Mouse (Mus musculus) midbrain, embryonic 16.5 days (tissue): Measurements from ENCODE around the gene Mettl3. TPM values are rescaled to one million over a fixed set of nuclear protein-coding genes. Genes with fewer than 3 reads are reported as not detected.
"Not testable (repeated sequence)": the region's sequence is repeated elsewhere in the genome, so short reads cannot be mapped to it uniquely, and the experiment has no call there.

Source experiments
- ATAC-seq: fragments of 200-750 bp; cut with Nextera tagmentation; 2 replicates; pipeline ENCODE4 v1.8.0; 2017; ENCODE audit warnings: moderate TSS enrichment
- H3K27ac ChIP-seq: fragments of 300-500 bp; sonication (generic); 2 replicates; pipeline ENCODE4 v1.5.1; 2014; ENCODE audit warnings: mild to moderate bottlenecking, low read length, mixed read lengths
- H3K27me3 ChIP-seq: fragments of 300-500 bp; sonication (generic); 2 replicates; pipeline ENCODE4 v1.6.1; 2014; ENCODE audit warnings: low read depth, low read length, mixed read lengths; ENCODE audit not compliant: control insufficient read depth, insufficient read depth
- H3K36me3 ChIP-seq: fragments of 300-500 bp; sonication (generic); 2 replicates; pipeline ENCODE4 v1.6.1; 2014; ENCODE audit warnings: mild to moderate bottlenecking, low read length, moderate library complexity, mixed read lengths; ENCODE audit not compliant: control insufficient read depth, insufficient read depth
- H3K4me1 ChIP-seq: fragments of 300-500 bp; sonication (generic); 2 replicates; pipeline ENCODE4 v1.6.1; 2014; ENCODE audit warnings: mild to moderate bottlenecking, low read length, mixed read lengths; ENCODE audit not compliant: control insufficient read depth, insufficient read depth
- H3K4me2 ChIP-seq: fragments of 300-500 bp; sonication (generic); 2 replicates; pipeline ENCODE4 v1.6.1; 2014; ENCODE audit warnings: mild to moderate bottlenecking, low read length, mixed read lengths
- H3K4me3 ChIP-seq: fragments of 300-500 bp; sonication (generic); 2 replicates; pipeline ENCODE4 v1.5.1; 2014; ENCODE audit warnings: low read depth, mild to moderate bottlenecking, low read length, moderate library complexity, mixed read lengths
- H3K9ac ChIP-seq: fragments of 300-500 bp; sonication (generic); 2 replicates; pipeline ENCODE4 v1.6.1; 2014; ENCODE audit warnings: low read depth, low read length, mixed read lengths
- H3K9me3 ChIP-seq: fragments of 300-500 bp; sonication (generic); replicated peaks from 2 replicates; pipeline ENCODE4 v1.6.1; 2014; ENCODE audit warnings: mild to moderate bottlenecking, low read length, mixed read lengths; ENCODE audit not compliant: control insufficient read depth, poor library complexity, severe bottlenecking
- WGBS: fragments of 180-500 bp; shearing (Covaris S2); extraction: QIAGEN DNeasy Blood & Tissue Kit; methylation state at CpG from one replicate; pipeline ENCODE4 v1.1.7; 2014; 5-methylcytosine and 5-hydroxymethylcytosine counted together
- polyA plus RNA-seq: library from polyadenylated mRNA; unstranded; fragments of >200 nt; fragmentation: Nextera tagmentation; extraction: Ambion mirVana; gene quantifications from 2 replicates; pipeline ENCODE4 v1.2.1, GENCODE M21; 2015

The Mettl3 gene
- polyA plus RNA-seq, 1 experiment from 2014 or later, result 46.9 TPM

- Histone ChIP-seq H3K4me2 (no peak overlapping the region), H3K9me3 (no peaks in the 10 kb centered on the region), H3K27ac (no peak overlapping the region), H3K4me1 (peaks cover 18% of the 10 kb centered on the region), H3K27me3 (no peaks in the 10 kb centered on the region), H3K9ac (no peak overlapping the region), H3K4me3 (no peak overlapping the region), H3K36me3 (no peaks in the 10 kb centered on the region; the same call in 1 of the 2 replicates)
- 69% methylated on average over 6 of the region's 6 CpGs for WGBS
- no peak for ATAC-seq
Measured at GRCm38 (mm10) chr14:52319361-52319760, 14.4 kb upstream of the Mettl3 start.

- no peaks in the 10 kb centered on the region for H3K27me3 ChIP-seq
- peak overlapping the region; percentile 96 for H3K9ac ChIP-seq
- ATAC-seq, result peak; percentile 85
- H3K27ac ChIP-seq, result peak overlapping the region; percentile 97
- WGBS, result under 1% methylated on average over 15 of the region's 16 CpGs
- H3K36me3 ChIP-seq, result peaks cover 19% of the 10 kb centered on the region
- H3K9me3 ChIP-seq, result no peaks in the 10 kb centered on the region
- H3K4me1 ChIP-seq, result peaks cover 44% of the 10 kb centered on the region
- peak overlapping the region; percentile 83 for H3K4me3 ChIP-seq
- peak overlapping the region; percentile 81 for H3K4me2 ChIP-seq
Measured at GRCm38 (mm10) chr14:52316441-52317225, 11.7 kb upstream of the Mettl3 start.

- H3K36me3 ChIP-seq, result peaks cover 19% of the 10 kb centered on the region
- H3K4me2 ChIP-seq, result peak overlapping the region; percentile 81
- H3K4me1 ChIP-seq, result peaks cover 51% of the 10 kb centered on the region
- peak overlapping the region; percentile 97 for H3K27ac ChIP-seq
- H3K9me3 ChIP-seq, result no peaks in the 10 kb centered on the region
- H3K4me3 ChIP-seq, result peak overlapping the region; percentile 83
- ATAC-seq, result peak; percentile 86
- under 1% methylated on average over 36 of the region's 41 CpGs for WGBS
- no peaks in the 10 kb centered on the region for H3K27me3 ChIP-seq
- H3K9ac ChIP-seq, result peak overlapping the region; percentile 96
Measured at GRCm38 (mm10) chr14:52315792-52316440, 11.0 kb upstream of the Mettl3 start.

- Histone ChIP-seq H3K27me3 (no peaks in the 10 kb centered on the region), H3K36me3 (peaks cover 19% of the 10 kb centered on the region), H3K27ac (peak overlapping the region; percentile 97), H3K9ac (peak overlapping the region; percentile 96), H3K4me2 (peak overlapping the region; percentile 81), H3K9me3 (no peaks in the 10 kb centered on the region), H3K4me3 (peak overlapping the region; percentile 83), H3K4me1 (peaks cover 53% of the 10 kb centered on the region)
- 5% methylated on average over 17 of the region's 17 CpGs for WGBS
- peak; percentile 23 for ATAC-seq
Measured at GRCm38 (mm10) chr14:52315283-52315780, 10.4 kb upstream of the Mettl3 start.

GRCm38 (mm10) chr14:52314808-52315150 is 9.9 kb upstream of the Mettl3 start:
- peak overlapping the region; percentile 96 for H3K9ac ChIP-seq
- no peaks in the 10 kb centered on the region for H3K9me3 ChIP-seq
- H3K27me3 ChIP-seq, result no peaks in the 10 kb centered on the region
- no peak for ATAC-seq
- H3K4me3 ChIP-seq, result peak overlapping the region; percentile 83
- WGBS, result 37% methylated on average over 8 of the region's 8 CpGs
- H3K27ac ChIP-seq, result peak overlapping the region; percentile 97
- peak overlapping the region; percentile 81 for H3K4me2 ChIP-seq
- peaks cover 53% of the 10 kb centered on the region for H3K4me1 ChIP-seq
- H3K36me3 ChIP-seq, result peaks cover 19% of the 10 kb centered on the region

GRCm38 (mm10) chr14:52313931-52314807 is 9.2 kb upstream of the Mettl3 start:
- H3K36me3 ChIP-seq, result peaks cover 19% of the 10 kb centered on the region
- peak overlapping the region; percentile 83; the same call in 1 of the 2 replicates for H3K4me3 ChIP-seq
- no peak overlapping the region for H3K27ac ChIP-seq
- no peak for ATAC-seq
- WGBS, result 80% methylated on average over 26 of the region's 26 CpGs
- H3K9me3 ChIP-seq, result no peaks in the 10 kb centered on the region
- H3K4me1 ChIP-seq, result peaks cover 53% of the 10 kb centered on the region
- peak overlapping the region; percentile 81 for H3K4me2 ChIP-seq
- H3K9ac ChIP-seq, result peak overlapping the region; percentile 96; the same call in 1 of the 2 replicates
- no peaks in the 10 kb centered on the region for H3K27me3 ChIP-seq

- Histone ChIP-seq H3K4me2 (peak overlapping the region; percentile 1; the same call in 1 of the 2 replicates), H3K27me3 (no peaks in the 10 kb centered on the region), H3K9ac (no peak overlapping the region), H3K27ac (no peak overlapping the region), H3K36me3 (peaks cover 19% of the 10 kb centered on the region), H3K4me3 (no peak overlapping the region), H3K9me3 (no peaks in the 10 kb centered on the region), H3K4me1 (peaks cover 46% of the 10 kb centered on the region)
- 92% methylated on average over 2 of the region's 2 CpGs for WGBS
- no peak for ATAC-seq
Measured at GRCm38 (mm10) chr14:52310906-52311305, 6.0 kb upstream of the Mettl3 start.

GRCm38 (mm10) chr14:52310343-52310742 is 5.4 kb upstream of the Mettl3 start:
- not testable (repeated sequence) for H3K4me2 ChIP-seq
- H3K36me3 ChIP-seq, result peaks cover 19% of the 10 kb centered on the region

More at GRCm38 (mm10) chr14:52310343-52310742, 5.4 kb upstream of the Mettl3 start:
- not testable (repeated sequence) for H3K9me3 ChIP-seq, H3K27me3 ChIP-seq, H3K4me3 ChIP-seq, H3K9ac ChIP-seq, ATAC-seq, H3K27ac ChIP-seq
- H3K4me1 ChIP-seq, result peaks cover 45% of the 10 kb centered on the region
- WGBS, result 96% methylated on average over 5 of the region's 6 CpGs
